Mouse (Mus musculus) olfactory bulb, adult 2 months (tissue): ENCODE results near the gene P2ry12. TPM values are rescaled to one million over a fixed set of nuclear protein-coding genes. Genes with fewer than 3 reads are reported as not detected.

ENCODE experiments used
- H3K27ac ChIP-seq: fragments of 200-500 bp; 2 replicates; pipeline ENCODE4 v1.5.1; 2012; ENCODE audit warnings: low read depth, low read length; ENCODE audit not compliant: insufficient read depth
- H3K4me1 ChIP-seq: fragments of 200-500 bp; 2 replicates; pipeline ENCODE4 v1.6.1; 2012; ENCODE audit warnings: low read length; ENCODE audit not compliant: control insufficient read depth, insufficient read depth
- H3K4me3 ChIP-seq: fragments of 200-500 bp; 2 replicates; pipeline ENCODE4 v1.5.1; 2012; ENCODE audit warnings: mild to moderate bottlenecking, low read depth, low read length, moderate library complexity; ENCODE audit not compliant: insufficient read depth
- CTCF ChIP-seq: fragments of 200-500 bp; IDR thresholded peaks from 2 replicates; pipeline ENCODE4 v1.5.1; 2012; ENCODE audit warnings: low read depth, mild to moderate bottlenecking, low read length, moderate library complexity; ENCODE audit not compliant: insufficient read depth
- POLR2A ChIP-seq: fragments of 200-500 bp; IDR thresholded peaks from 2 replicates; pipeline ENCODE4 v1.6.1; 2012; ENCODE audit warnings: mild to moderate bottlenecking, low read depth, low read length, moderate library complexity; ENCODE audit not compliant: insufficient read depth
- WGBS: fragments of 180-500 bp; shearing (Covaris S2); methylation state at CpG from one replicate; pipeline ENCODE4 v1.1.7; 2018; 5-methylcytosine and 5-hydroxymethylcytosine counted together
- polyA plus RNA-seq: library from polyadenylated mRNA; stranded (reverse); fragments of >200 nt; gene quantifications from 2 replicates; pipeline ENCODE4 v1.2.4, GENCODE M21; 2012; ENCODE audit warnings: low replicate concordance; ENCODE audit not compliant: missing spikeins, insufficient read depth, insufficient read length

The P2ry12 gene
- polyA plus RNA-seq, 1 experiment = not detected

- H3K4me3 ChIP-seq = no peak overlapping the region
- TF ChIP-seq CTCF (no peak), POLR2A (no peak)
- 82% methylated on average over 11 of the region's 11 CpGs for WGBS
- H3K4me1 ChIP-seq = peaks cover 13% of the 10 kb centered on the region
- H3K27ac ChIP-seq = no peak overlapping the region
These were observed 57.8 kb downstream of the P2ry12 start for GRCm38 (mm10) chr3:59204719-59205503.

DNA sequence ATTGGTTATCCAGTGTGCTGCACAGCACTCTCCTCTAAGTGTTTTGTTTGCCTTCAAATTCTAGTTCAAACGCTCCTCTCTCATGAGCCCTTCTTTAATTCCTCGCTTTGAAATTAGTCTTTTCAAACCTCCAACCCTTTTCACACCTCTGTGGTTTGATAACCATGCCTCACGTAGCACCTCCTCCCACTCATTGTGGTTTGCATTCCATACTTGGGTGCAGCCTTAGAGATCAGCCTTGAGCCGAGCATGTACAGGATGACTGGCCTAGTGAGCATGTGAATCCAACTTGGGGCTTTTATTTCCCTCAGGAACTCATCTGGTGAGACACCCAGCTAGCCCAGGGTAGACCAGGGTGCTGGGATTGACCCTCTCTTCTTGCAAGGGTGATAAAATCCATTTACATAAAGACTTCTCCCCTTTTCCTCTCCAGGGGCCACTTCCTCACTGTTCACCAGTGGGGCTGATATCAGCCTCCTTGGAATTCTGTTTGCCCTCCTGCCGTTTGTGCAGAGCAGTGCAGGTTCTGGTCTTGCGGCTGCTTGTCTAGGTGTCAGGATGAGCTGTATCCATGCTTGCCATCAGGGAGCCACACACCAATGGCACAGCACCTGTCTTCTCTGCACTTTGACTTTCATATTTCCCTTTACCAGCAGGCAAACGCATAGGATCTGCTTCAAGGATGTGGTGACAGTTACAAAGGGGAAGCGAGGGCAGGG is 58.7 kb downstream of the P2ry12 start:
- WGBS = 89% methylated on average over 8 of the region's 8 CpGs
- peaks cover 13% of the 10 kb centered on the region for H3K4me1 ChIP-seq
- H3K27ac ChIP-seq = no peak overlapping the region
- no peak overlapping the region for H3K4me3 ChIP-seq
- TF ChIP-seq CTCF (no peak), POLR2A (no peak)

DNA sequence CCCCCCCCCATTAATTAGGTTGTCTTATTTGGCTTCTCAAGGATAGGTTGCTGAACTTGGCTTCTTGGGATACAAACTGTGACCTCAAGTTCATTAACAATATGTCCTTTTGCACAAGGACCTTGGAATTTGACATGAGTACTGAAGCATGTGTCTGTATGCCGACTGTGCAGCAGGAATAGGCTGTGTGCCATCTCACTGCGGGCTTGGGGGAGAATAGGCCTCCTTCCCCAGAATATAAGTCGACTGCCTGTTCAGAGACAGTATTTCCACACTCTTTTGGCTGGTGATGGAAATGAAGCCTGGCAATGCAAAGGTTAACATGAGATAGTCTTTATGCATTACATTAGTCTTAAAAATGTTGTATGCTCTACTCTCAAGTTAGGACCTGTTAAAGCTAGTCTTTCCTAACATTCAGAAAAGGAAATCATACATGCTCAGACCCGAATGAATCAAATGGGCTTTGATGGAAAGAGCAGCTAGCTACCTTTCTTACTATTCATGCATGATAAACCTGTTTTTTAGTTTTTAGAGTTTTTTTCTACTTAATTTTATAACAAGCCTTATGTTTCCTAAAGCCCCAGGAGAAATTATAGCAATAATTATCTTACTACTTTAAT is 65.2 kb downstream of the P2ry12 start:
- Histone ChIP-seq H3K4me1 (peaks cover 3% of the 10 kb centered on the region; the same call in 1 of the 2 replicates), H3K27ac (no peak overlapping the region), H3K4me3 (no peak overlapping the region)
- 82% methylated on average over 4 of the region's 4 CpGs for WGBS
- TF ChIP-seq CTCF = no peak
- no peak for TF ChIP-seq POLR2A

DNA sequence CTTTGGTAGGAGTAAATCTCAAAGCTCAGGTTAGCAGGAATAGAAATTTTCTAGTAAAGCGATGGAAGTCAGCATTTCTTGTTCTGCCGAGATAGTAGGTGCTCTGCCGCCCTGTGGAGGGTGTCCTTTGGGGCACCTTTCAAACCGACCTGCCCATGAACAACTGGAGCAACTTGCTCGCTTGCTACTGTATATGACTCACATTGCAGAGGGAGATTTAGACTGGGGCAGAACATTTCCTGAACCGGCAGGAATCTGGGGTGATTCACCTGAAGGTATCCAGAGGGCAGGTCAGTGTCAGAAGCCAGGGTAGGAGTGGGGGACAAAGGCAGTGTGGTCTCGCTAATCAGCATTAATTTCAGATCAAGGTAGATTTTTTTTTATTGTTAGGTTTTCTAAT is 67.7 kb downstream of the P2ry12 start, which contains the start of gene Gpr87:
Gpr87 (minus strand) TSS at position 167 of the 400 bp plus-strand sequence.
- TF ChIP-seq POLR2A (no peak), CTCF (no peak)
- Histone ChIP-seq H3K4me3 (no peak within 1 kb of the TSS), H3K27ac (no peak within 1 kb of the TSS), H3K4me1 (peaks cover under 1% of the 10 kb centered on the region; the same call in 1 of the 2 replicates)
- 90% methylated on average over 7 of the region's 7 CpGs for WGBS

- no peaks in the 10 kb centered on the region for H3K4me1 ChIP-seq
These were observed 68.6 kb downstream of the P2ry12 start for GRCm38 (mm10) chr3:59194099-59194498.

DNA sequence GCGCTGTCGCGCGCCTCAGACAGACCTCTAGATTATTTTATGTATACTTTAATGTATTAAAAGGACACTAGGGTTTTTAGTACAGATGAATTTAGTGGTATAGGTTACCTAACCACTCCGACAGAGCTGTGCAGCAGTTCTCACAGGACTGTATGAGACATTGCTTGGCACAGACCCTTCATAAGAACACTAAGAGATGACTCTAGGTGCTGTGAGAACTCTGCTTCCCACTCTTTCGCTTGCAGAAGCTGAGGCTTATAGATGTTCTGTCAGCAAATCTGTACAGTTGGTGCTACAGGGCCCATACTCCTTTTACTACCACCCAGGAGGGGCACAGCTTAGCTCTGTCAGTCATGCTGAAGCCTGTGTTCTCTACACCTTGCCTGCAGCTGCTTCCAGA is 71.0 kb downstream of the P2ry12 start:
- no peak overlapping the region for H3K4me3 ChIP-seq
- WGBS = 96% methylated on average over 6 of the region's 6 CpGs
- no peaks in the 10 kb centered on the region; the same call in 1 of the 2 replicates for H3K4me1 ChIP-seq
- no peak overlapping the region for H3K27ac ChIP-seq
- TF ChIP-seq CTCF = no peak
- TF ChIP-seq POLR2A = no peak

More at GRCm38 (mm10) chr3:59194099-59194498, 68.6 kb downstream of the P2ry12 start:
- 93% methylated on average over 7 of the region's 7 CpGs for WGBS
- Histone ChIP-seq H3K27ac (no peak overlapping the region), H3K4me3 (no peak overlapping the region)
- TF ChIP-seq CTCF (no peak), POLR2A (no peak)

DNA sequence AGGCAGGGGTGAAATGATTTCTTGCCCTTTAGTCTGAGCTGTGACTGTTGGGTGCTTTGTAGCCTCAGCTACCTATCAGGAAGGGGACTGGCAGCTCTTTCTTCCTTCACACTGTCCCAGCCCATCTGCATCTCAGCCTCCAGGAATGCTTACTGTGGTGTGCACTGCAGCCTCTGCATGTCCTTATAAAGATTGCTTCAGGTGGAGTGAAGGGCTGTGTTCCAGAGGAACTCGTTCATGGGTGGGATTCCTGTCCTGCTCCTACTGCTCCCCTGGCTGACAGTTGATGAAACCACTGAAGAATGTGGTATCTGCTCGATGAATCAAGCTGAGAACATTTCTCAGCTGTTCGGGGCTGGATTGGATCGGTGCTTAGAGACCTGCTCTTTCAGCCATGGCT is 75.3 kb downstream of the P2ry12 start:
- Histone ChIP-seq H3K4me3 (no peak overlapping the region), H3K27ac (no peak overlapping the region), H3K4me1 (no peaks in the 10 kb centered on the region; the same call in 1 of the 2 replicates)
- TF ChIP-seq POLR2A (no peak), CTCF (no peak)
- WGBS = 92% methylated on average over 4 of the region's 4 CpGs

- H3K27ac ChIP-seq = no peak overlapping the region
- TF ChIP-seq POLR2A (no peak), CTCF (no peak)
- H3K4me3 ChIP-seq = no peak overlapping the region
- 96% methylated on average over 4 of the region's 4 CpGs for WGBS
- H3K4me1 ChIP-seq = no peaks in the 10 kb centered on the region; the same call in 1 of the 2 replicates
These were observed 77.0 kb downstream of the P2ry12 start for GRCm38 (mm10) chr3:59185662-59186061.
